Mouse (Mus musculus) T-helper 2 cell (primary cell): ENCODE measurements around the gene Mapk12.

Source experiments
- in situ Hi-C: fragments of 300-600 bp; cut with MboI, MseI; formaldehyde crosslinking; loops from one replicate; pipeline ENCODE4 v1.15.1; 2025; ENCODE audit warnings: high pct_unique_total_duplicates

The Mapk12 gene

DNA sequence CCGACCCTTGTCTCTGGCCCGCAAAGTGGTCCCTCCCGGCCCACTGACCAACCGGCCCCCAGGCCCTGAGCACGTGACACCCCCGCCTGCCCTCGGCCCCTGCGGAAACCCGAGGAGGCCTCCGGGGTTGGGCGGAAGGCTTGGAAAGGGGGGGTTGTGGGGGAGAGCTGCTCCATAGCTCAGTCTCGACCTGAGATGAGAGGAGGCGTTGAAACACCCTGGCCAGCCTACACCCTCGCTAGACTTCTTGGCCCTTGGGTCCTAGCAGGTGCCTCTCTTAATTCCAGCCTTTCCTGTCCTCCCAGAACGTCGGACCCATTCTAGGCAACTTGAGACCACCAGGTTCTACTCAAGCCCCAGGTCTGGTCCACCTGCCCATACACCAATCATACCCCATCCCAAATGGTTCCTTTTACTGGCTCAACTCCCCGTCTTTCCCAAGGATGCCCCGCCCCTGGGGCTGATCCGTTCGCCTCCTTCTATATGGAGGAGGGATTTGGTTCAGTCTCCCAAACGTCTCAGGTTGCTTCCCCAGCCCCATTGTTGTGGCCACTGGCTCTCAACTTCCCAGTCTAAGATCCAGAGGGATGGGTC, at the start of gene Mapk12:
TSS of gene Mapk12 (minus strand) at position 45 of the 594 bp plus-strand sequence.
- in situ Hi-C loops = no loop called here

DNA sequence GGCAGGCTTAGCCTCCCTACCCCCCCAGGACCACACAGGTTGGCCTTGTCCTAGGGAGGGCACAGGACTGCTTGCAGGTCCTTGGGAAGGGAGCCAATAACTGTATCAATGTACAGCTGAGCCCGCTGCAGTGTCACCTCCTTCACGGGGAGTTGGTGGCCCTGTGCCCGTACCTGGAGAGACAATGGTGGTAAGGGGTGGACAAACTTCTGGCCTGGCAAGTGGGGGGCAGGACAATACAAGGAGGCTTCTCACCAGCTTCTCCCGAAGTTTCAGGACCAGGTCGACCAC, 44.4 kb upstream of the Mapk12 start:
- in situ Hi-C loops = no loop called here

DNA sequence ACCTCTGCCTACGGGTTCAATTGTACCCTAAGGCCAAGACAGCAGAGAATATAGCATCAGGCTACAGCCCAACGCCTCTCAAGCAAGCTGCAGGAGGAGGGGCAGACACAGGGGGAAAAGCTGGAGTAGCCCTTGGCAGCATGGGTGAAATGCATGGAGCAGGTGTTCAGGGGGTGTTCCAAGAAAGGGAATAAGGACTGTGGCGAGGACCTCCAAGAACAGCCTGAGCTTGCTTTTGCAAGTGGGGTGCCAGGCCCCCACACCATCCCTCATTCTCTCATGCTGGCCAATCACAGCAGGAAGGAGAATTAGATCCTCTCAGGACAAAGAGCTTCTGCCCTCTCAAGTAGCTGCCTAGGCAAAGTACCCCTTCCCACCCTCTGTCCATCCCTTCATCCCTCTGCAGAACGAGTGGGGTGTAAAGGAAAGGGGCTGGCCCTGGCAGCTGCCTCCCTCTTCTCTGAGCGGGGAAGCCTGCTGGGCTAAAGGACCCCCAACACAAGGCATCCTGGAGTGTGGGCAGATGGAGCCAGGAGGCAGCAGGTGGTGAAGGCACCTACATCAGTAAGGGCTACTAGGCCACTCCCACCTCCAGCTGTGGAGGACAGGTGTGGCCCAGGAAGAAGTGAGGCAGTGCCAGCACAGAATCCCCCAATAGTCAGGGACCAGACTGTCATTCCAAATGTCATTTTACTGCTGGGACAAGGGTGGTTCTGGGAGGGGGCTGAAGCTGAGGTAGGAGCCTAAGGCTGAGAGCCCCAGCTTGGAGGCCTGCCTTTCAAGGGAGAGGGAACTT, 43.8 kb upstream of the Mapk12 start:
- in situ Hi-C loops = no loop called here

DNA sequence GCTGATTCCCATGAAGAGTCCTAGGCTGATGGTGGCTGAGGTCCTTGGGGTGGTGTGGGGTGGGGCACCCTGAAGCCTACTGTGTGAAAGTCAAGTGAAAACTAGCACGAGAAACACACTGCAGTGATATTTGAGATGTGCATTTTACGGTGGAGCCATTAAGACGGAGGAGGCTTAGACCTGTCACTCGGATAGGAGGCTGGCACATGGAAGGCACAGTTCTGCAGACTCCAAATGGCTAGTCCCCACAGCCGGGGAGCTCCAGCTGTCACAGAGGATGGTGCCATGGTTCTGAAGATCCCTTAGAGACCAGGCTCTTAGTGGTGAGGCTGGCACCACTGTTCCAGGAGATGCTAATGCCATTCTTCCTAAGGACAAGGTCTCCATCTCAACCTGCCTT, 42.3 kb upstream of the Mapk12 start:
- in situ Hi-C loops = no loop called here

- in situ Hi-C loops = no loop called here
Observed at GRCm38 (mm10) chr15:89182328-89182741, 41.8 kb upstream of the Mapk12 start.

DNA sequence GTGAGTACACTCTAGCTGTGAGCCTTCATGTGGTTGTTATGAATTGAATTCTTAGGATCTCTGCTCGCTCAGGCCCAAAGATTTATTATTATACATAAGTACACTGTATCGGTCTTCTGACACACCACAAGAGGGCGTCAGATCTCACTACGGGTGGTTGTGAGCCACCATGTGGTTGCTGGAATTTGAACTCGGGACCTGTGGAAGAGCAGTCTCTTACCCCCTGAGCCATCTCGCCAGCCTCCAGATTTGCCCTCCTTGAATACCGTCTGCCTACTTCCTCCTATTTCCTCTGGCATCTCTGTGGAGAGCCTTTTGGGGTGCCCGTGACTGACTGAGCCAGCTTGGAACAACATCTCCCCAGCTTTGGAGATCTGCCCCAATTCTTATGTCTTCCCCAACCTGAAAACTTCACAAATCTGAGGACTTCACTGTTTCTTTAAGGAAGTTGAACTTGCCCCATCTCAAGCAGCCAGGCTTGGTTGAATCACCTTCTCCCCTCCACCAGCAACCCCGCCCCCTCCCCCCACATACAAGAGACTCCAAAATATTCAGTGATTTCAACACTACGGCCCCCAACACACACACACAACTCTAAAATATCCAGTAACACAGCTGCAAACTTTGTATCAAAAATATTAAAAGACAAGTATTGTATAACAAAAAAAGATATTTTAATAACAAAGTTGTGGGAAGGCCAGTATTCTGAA, 41.2 kb upstream of the Mapk12 start:
- in situ Hi-C loops = no loop called here

DNA sequence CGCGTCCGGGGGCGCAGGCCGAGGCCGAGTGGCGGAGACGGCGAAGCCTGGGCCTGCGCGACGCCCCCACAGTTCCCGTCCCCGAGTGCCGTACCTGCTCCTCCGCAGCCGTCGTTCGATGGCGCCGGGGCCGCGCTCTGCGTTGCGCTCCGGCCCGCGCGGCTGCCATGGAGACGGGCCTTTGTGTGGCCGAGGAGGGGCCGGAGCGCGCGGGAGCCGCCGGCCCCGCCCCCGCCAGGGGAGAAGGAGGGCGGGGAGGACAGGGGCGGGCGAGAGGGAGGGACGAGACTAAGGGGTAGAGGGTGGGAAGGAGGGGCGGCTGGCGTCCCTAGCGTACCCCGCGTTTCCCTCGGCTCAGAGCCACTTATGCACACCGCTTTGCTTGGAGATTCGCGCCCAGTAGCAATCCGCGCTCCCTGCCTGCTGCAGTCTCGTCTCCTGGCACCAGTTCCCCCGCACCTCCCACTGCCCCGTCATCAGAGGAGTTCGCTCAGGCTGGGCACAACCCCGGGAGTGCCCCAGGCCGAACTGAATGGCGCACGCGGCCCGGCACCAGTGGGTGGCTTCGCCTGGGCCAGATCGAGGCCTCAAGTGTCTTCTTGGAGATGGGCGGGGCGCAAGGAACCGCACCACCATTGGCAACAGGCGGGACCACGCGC, 40.2 kb upstream of the Mapk12 start, which contains the start of gene Plxnb2:
TSS of gene Plxnb2 (minus strand) at position 218 of the 659 bp plus-strand sequence.
- in situ Hi-C loops = no loop called here

DNA sequence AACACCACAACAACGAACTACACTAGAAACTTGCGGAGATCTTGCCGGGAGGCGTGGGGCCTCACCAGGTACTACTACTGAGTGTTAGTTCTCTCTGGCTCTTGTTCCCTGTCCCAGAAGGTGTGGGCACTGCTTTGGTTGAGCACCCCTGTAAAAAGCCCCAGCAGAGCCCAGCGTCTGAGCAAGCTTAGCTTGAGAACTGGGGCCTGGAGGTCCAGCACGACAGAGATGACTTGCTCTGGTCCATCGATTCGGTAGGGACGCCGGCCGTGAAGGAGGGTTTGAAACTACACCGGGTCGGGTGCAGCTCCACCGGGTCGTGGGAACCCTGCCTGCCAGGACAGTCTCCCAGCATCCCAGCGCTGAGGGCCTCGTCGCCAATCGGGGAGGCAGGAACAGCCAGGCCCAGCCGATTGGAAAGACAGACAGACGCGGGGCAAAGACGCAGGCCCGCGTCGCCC, 39.6 kb upstream of the Mapk12 start:
- in situ Hi-C loops = no loop called here

DNA sequence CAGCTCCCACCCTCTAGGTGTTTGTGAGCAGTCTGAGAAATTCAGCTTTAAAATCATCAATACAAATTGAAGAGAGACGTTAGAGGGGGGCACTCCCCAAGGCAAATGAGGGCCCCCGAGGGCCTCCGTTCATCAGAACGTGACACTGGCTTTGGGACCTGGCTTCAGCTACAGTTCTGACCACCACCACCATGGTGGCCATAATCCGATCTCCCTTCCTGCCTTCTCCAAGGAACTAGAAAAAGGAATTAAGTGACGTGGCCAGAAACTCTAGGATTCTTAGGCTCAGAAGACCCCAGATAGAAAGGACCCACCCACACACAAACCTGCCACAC, 39.1 kb upstream of the Mapk12 start:
- in situ Hi-C loops = no loop called here

GRCm38 (mm10) chr15:89178954-89179629, 38.6 kb upstream of the Mapk12 start:
- in situ Hi-C loops = no loop called here

DNA sequence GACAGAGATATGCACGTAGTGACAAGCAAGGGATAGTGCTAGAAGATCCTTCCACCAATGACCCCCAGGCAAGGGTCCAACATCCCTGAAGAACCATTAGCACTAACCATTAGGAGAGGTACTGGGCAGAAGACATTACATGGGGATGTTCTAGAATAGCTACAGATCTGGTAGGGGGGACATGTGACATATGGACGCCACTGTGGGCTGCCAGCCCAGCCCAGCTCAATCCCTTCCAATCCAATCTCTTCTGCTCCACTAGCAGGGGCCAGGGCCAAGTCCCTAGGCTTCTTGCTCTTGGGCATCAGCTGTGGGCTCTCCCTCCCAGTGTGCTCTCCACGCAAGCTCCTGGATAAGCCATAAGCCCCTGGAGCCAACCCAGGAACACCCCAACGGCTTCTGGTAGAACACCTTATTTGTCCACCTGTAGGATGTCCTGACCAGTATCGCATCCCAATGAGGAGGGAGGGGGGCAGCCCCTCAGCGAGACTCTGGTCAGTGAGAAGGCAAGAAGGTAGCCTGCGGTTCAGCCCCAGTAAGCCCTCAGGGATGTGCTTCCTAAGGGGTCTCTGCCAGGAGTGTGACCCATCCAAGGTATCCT, 37.9 kb upstream of the Mapk12 start:
- in situ Hi-C loops = no loop called here

DNA sequence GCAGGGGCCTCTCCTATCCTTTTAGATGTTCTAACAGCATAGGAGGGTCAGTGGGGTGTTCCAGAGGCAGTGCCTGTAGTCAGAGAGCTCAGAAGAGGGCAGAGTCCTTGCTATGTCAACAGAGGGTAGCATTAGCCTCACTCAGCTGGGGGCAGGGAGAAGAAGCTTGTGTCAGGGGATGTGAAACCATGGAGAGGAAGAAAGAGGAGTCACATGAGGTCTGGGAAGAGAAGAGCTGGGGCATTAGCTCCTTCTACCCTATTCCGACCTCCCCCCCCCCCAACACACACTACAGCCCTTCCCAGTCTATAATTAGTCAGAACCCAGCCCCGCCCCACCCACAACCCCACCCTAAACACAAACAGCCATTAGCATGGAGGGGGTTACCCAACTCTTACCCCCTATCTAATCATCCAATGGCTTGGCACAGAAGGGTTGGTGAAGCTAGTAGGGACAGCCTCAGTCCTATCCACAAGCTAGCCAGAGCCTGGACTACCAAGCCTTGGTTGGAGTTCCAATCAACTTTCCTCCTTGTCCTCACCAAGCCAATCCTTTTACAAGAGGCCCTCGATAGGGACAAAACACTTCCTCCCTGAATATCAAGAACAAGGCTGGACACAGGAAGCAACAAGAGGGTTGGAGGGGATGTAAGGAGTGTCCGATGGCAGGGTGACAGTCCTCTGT, 37.2 kb upstream of the Mapk12 start:
- in situ Hi-C loops = no loop called here

- in situ Hi-C loops = no loop called here
Observed at GRCm38 (mm10) chr15:89177121-89177520, 36.6 kb upstream of the Mapk12 start.

DNA sequence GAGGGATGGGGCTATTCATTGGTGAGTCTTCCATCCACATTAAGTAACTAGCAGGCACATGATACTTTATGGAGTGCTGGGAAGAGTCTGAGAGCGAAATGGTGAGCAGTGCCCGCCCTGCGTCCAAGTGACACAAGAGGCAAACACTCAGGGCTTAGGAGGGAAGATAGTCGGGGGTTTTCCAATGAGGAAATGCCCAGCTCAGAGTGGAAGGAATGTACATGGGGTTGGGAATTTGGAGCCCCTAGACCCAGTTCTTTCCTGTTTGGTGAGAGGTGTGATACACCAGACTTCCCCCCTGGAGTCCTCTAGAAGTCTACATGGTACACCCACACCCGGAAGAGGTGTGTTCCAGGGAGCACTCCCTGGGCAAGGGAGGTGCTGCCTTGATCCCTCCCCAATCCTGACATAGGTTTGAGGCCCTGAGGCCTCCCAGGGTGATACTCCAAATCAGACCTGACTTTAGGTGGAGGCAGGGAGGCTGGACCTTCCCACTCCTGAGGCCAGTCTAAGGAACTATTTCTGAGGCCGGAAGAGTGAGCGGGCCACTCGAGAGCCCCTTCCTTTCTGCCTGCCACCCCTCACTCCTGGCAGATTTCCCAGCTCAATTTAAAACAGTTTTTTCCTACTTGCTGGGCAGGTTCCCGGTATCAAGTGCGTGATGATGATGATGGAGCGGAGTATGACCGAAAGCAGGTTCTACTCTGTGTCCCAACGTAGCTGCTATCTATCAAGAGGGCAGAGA, 35.1 kb upstream of the Mapk12 start:
- in situ Hi-C loops = no loop called here

GRCm38 (mm10) chr15:89174889-89175339, 34.4 kb upstream of the Mapk12 start:
- in situ Hi-C loops = loop anchor here (25.0 kb wide), 1 partner anchor 812 kb away; no protein-coding TSS in a partner anchor

- in situ Hi-C loops = loop anchor here (25.0 kb wide), 1 partner anchor 813 kb away; no protein-coding TSS in a partner anchor
Observed at GRCm38 (mm10) chr15:89173906-89174214, 33.4 kb upstream of the Mapk12 start.

DNA sequence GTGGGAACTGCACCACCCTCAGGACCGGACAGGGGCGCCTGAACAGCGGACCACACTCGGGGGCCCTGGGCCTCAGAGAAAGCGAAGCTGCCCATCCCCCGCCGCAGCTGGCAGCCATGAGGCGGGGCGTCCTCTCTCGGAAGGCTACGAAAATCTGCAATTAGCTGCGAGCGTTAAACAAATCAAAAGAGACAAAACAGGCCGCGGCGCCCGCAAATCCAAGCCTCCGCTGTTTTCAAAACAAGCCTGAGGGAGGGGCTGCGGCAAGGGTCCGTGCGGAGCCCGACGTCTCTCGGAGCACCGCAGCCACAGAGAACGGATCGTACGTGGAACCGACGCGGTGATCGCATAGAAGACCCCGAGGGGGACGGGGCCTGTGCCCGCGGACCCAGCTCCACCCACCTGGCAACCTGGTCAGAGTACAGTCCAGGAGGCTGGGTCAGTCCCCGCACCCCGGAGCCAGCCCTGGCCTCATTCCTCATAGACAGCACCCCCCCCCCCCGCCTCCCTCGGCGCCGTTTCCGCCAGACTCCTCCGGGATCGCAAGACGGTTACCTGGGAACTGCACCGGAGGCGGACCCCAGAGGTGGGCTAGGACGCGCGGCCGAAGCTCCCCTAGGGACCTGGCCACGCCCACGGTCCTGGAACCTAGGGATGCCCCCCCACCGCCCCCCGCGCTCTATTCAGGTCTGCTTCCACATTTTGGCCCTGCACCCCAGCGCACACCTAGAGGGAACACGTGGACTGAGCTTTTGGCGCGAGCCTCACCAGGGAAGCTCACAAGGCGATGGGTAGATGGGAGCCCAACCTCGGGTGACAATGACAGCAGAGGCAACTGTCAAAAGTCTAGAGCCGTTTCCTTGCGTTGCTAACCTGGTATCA, 32.8 kb upstream of the Mapk12 start:
- in situ Hi-C loops = loop anchor here (25.0 kb wide), 1 partner anchor 814 kb away; no protein-coding TSS in a partner anchor

- in situ Hi-C loops = loop anchor here (25.0 kb wide), 1 partner anchor 815 kb away; no protein-coding TSS in a partner anchor
Observed at GRCm38 (mm10) chr15:89172276-89172935, 31.9 kb upstream of the Mapk12 start.
